Mouse (Mus musculus) heart, adult 11 months (tissue): Measurements from ENCODE around the gene Clmp.

Experiments used
- DNase-seq: peaks from one replicate; pipeline ENCODE4 v3.0.0; 2022

Clmp gene

GRCm38 (mm10) chr9:40805263-40805662, 119.5 kb downstream of the Clmp start:
- peak; percentile 95 for DNase-seq

- no peak for DNase-seq
Measured at GRCm38 (mm10) chr9:40806440-40807288, 120.9 kb downstream of the Clmp start.

- DNase-seq = peak; percentile 95
Measured at GRCm38 (mm10) chr9:40807289-40807920, 121.6 kb downstream of the Clmp start.

GRCm38 (mm10) chr9:40808061-40808906, 122.5 kb downstream of the Clmp start:
- DNase-seq = peak; percentile 90

GRCm38 (mm10) chr9:40808907-40809280, 123.1 kb downstream of the Clmp start:
- no peak for DNase-seq

GRCm38 (mm10) chr9:40811860-40812259, 126.1 kb downstream of the Clmp start:
- no peak for DNase-seq

- no peak for DNase-seq
Measured at GRCm38 (mm10) chr9:40814060-40814459, 128.3 kb downstream of the Clmp start.

- DNase-seq = no peak
Measured at GRCm38 (mm10) chr9:40817325-40818028, 131.7 kb downstream of the Clmp start.

- DNase-seq = no peak
Measured at GRCm38 (mm10) chr9:40825601-40826000, 139.8 kb downstream of the Clmp start.

GRCm38 (mm10) chr9:40827366-40827765, 141.6 kb downstream of the Clmp start:
- no peak for DNase-seq

GRCm38 (mm10) chr9:40834569-40834968, 148.8 kb downstream of the Clmp start:
- peak; percentile 94 for DNase-seq
